ENCODE assay signal across 7 mouse cellular contexts in genomic region chr2:131509671-131510313, GRCm38 (mm10). TPM values are rescaled to one million over a fixed set of nuclear protein-coding genes. Genes with fewer than 3 reads are reported as not detected.
DNase-seq lines count a peak whose midpoint lies in the region; ATAC-seq lines count a peak whose summit lies in the region.

No protein-coding gene starts in this region.

- no peak overlapping the region for H3K27ac ChIP-seq in hindbrain, embryonic 12.5 days

- H3K36me3 ChIP-seq in hindbrain, embryonic 12.5 days: no peaks in the 10 kb centered on the region; the same call in 1 of the 2 replicates

- peak; percentile 29 for ATAC-seq in hindbrain, embryonic 12.5 days (ENCODE audit: low FRiP score)

- H3K4me2 ChIP-seq in hindbrain, embryonic 12.5 days (replicated peaks): peak overlapping the region; percentile 38

- peaks cover 50% of the 10 kb centered on the region for H3K4me1 ChIP-seq in hindbrain, embryonic 12.5 days

- H3K9me3 ChIP-seq in hindbrain, embryonic 12.5 days (replicated peaks): no peaks in the 10 kb centered on the region

- no peaks in the 10 kb centered on the region for H3K27me3 ChIP-seq in hindbrain, embryonic 12.5 days

- DNase-seq in ZHBTc4 (ENCODE audit: low read depth, low spot score): peak; percentile 89
- peak; percentile 53 for DNase-seq in cerebellum, adult 9-11 months
- peak; percentile 37 to 85 for DNase-seq in frontal cortex, adult 2 months (ENCODE audit: extremely low spot score in 1 of 2, low spot score in 1 of 2)
- peak; percentile 57 to 66 for DNase-seq in layer of hippocampus, postnatal 36 days
- peak; percentile 79 to 88 for DNase-seq in lung, postnatal 4 days
- peak; percentile 69 to 71 for DNase-seq in right cerebral cortex, adult 2 months (ENCODE audit: low spot score in 2 of 2)

- no peak overlapping the region for H3K4me3 ChIP-seq in hindbrain, embryonic 12.5 days

- peak overlapping the region; percentile 3; the same call in 1 of the 2 replicates for H3K9ac ChIP-seq in hindbrain, embryonic 12.5 days

- WGBS in hindbrain, embryonic 12.5 days: 22% methylated on average over 17 of the region's 17 CpGs

RNA-seq across cellular contexts. Expression of gene Smox, which starts 18.5 kb away (rescaled TPM):
- 72.0 and 73.5 TPM in 2 replicates for polyA plus RNA-seq in frontal cortex, adult 2 months (2012; rRNA removed)
- 47.0 and 49.3 TPM in 2 replicates for polyA plus RNA-seq in hindbrain, embryonic 12.5 days (2016; fragmentation: Nextera tagmentation; extraction: Ambion mirVana)
- 10 to 100 TPM; 75.6 to 87.3 TPM for total RNA-seq in layer of hippocampus, postnatal 36 days (2021)

RNA-seq across cellular contexts. Expression of gene Adra1d, which starts 52.3 kb away (rescaled TPM):
- polyA plus RNA-seq in frontal cortex, adult 2 months (2012; rRNA removed): 18.6 and 25.7 TPM in 2 replicates
- 0.50 and 0.74 TPM in 2 replicates for polyA plus RNA-seq in hindbrain, embryonic 12.5 days (2016; fragmentation: Nextera tagmentation; extraction: Ambion mirVana)
- total RNA-seq in layer of hippocampus, postnatal 36 days (2021): 100 to 1,000 TPM in 1 of 2 experiments, 10 to 100 TPM in 1; 92.5 to 100 TPM

Comparison
In these comparisons a context has a peak if more than half of its experiments do, and no peak if none do; other contexts are left out.
1. RNA of gene Adra1d, which starts 52.3 kb away (polyA plus RNA-seq): 18.6 to 25.7 TPM in frontal cortex, adult 2 months; 0.50 to 0.74 TPM in hindbrain, embryonic 12.5 days; every median in the first group is over 10 times any median in the second.
2. Peak in every context shown above with its lines, with median percentiles within 50 percentile points of each other: DNase-seq.